Mouse (Mus musculus) lung, embryonic 14.5 days (tissue): ENCODE results near the gene Aicda. TPM values are rescaled to one million over a fixed set of nuclear protein-coding genes. Genes with fewer than 3 reads are reported as not detected.
A peak's percentile ranks its signal among the peaks of the same experiment; 100 is the strongest.

Experiments used
- ATAC-seq: fragments of 200-750 bp; cut with Nextera tagmentation; 2 replicates; pipeline ENCODE4 v1.8.0; 2017; ENCODE audit warnings: mild to moderate bottlenecking, moderate TSS enrichment, moderate library complexity; ENCODE audit not compliant: insufficient read depth
- DNase-seq: peaks from one replicate; pipeline ENCODE4 v3.0.0-alpha.2; 2015
- H3K27ac ChIP-seq: fragments of 300-500 bp; sonication (generic); 2 replicates; pipeline ENCODE4 v1.5.1; 2014; ENCODE audit warnings: low read depth, mild to moderate bottlenecking, moderate library complexity
- H3K27me3 ChIP-seq: fragments of 300-500 bp; sonication (generic); 2 replicates; pipeline ENCODE4 v1.6.1; 2014; ENCODE audit warnings: low read length, control low read depth; ENCODE audit not compliant: insufficient read depth
- H3K36me3 ChIP-seq: fragments of 300-500 bp; sonication (generic); 2 replicates; pipeline ENCODE4 v1.6.1; 2014; ENCODE audit warnings: control low read depth; ENCODE audit not compliant: insufficient read depth
- H3K4me1 ChIP-seq: fragments of 300-500 bp; sonication (generic); 2 replicates; pipeline ENCODE4 v1.6.1; 2014; ENCODE audit warnings: antibody characterized with exemption, control low read depth; ENCODE audit not compliant: insufficient read depth
- H3K4me2 ChIP-seq: fragments of 300-500 bp; sonication (generic); 2 replicates; pipeline ENCODE4 v1.6.1; 2014; ENCODE audit warnings: mild to moderate bottlenecking
- H3K4me3 ChIP-seq: fragments of 300-500 bp; sonication (generic); 2 replicates; pipeline ENCODE4 v1.5.1; 2014; ENCODE audit warnings: low read depth, low read length
- H3K9ac ChIP-seq: fragments of 300-500 bp; sonication (generic); 2 replicates; pipeline ENCODE4 v1.6.1; 2014
- H3K9me3 ChIP-seq: fragments of 300-500 bp; sonication (generic); 2 replicates; pipeline ENCODE4 v1.6.1; 2016; ENCODE audit warnings: low read depth, low read length, control low read depth
- CTCF ChIP-seq: IDR thresholded peaks from 2 replicates; pipeline ENCODE4 v1.5.1; 2016; ENCODE audit warnings: antibody characterized with exemption, low read depth
- WGBS: fragments of 180-500 bp; shearing (Covaris S2); extraction: QIAGEN DNeasy Blood & Tissue Kit; methylation state at CpG from one replicate; pipeline ENCODE4 v1.1.7; 2014; 5-methylcytosine and 5-hydroxymethylcytosine counted together
- polyA plus RNA-seq: library from polyadenylated mRNA; unstranded; fragments of >200 nt; fragmentation: Nextera tagmentation; extraction: Ambion mirVana; gene quantifications from 2 replicates; pipeline ENCODE4 v1.2.1, GENCODE M21; 2014

The Aicda gene
- polyA plus RNA-seq, 1 experiment from 2014 or later, result not detected

GRCm38 (mm10) chr6:122600066-122600646, 46.6 kb downstream of the Aicda start:
- Histone ChIP-seq H3K36me3 (no peaks in the 10 kb centered on the region), H3K9me3 (no peaks in the 10 kb centered on the region), H3K4me2 (no peak overlapping the region), H3K4me1 (no peaks in the 10 kb centered on the region), H3K27ac (no peak overlapping the region), H3K27me3 (no peaks in the 10 kb centered on the region), H3K9ac (no peak overlapping the region), H3K4me3 (no peak overlapping the region)
- ATAC-seq, result no peak
- DNase-seq, result no peak
- WGBS, result 78% methylated on average over 7 of the region's 7 CpGs
- no peak for TF ChIP-seq CTCF

DNA sequence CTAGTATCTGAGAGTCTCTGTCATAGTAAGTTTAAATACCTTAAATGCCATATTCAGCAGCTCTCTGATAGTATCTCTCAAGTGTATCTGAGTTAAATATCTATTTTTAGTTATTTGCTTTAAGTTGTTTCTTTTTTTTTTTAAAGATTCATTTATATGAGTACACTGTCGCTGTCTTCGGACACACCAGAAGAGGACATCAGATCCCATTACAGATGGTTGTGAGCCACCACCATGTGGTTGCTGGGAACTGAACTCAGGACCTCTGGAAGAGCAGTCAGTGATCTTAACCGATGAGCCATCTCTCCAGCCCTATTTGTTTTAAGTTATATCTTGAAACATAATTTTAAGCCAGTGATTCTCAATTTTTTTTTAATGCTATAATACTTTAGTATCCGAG, 47.4 kb downstream of the Aicda start:
- DNase-seq (no peak), ATAC-seq (no peak)
- WGBS, result 85% methylated on average over 4 of the region's 4 CpGs
- no peaks in the 10 kb centered on the region for H3K9me3 ChIP-seq
- H3K4me2 ChIP-seq, result no peak overlapping the region
- H3K36me3 ChIP-seq, result no peaks in the 10 kb centered on the region
- no peaks in the 10 kb centered on the region for H3K27me3 ChIP-seq
- no peak overlapping the region for H3K9ac ChIP-seq
- H3K27ac ChIP-seq, result no peak overlapping the region
- TF ChIP-seq CTCF, result no peak
- no peak overlapping the region for H3K4me3 ChIP-seq
- no peaks in the 10 kb centered on the region for H3K4me1 ChIP-seq

DNA sequence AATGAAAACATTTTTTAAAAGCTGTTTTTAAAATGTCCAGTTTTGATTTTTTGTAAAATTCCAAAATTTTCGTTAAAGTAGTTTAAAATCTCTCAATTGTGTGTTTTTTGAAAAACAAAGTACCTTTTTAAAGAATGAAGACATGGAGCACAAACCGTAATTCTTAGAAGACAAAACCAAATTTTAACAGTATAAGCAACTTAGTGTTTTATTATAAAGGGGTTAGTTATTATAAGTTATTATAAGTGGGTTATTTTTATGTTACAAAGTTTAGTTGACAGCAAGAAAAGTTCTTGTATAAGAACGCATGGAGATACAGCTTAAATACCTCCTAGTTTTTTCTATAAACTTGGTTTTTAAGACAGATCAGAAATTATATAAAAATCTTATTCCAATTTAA, 48.0 kb downstream of the Aicda start:
- ATAC-seq (no peak), DNase-seq (no peak)
- no peaks in the 10 kb centered on the region for H3K9me3 ChIP-seq
- H3K4me3 ChIP-seq, result peak overlapping the region; percentile 48
- H3K27me3 ChIP-seq, result no peaks in the 10 kb centered on the region
- H3K4me2 ChIP-seq, result peak overlapping the region; percentile 70
- WGBS, result 81% methylated on average over 3 of the region's 3 CpGs
- peak overlapping the region; percentile 62; the same call in 1 of the 2 replicates for H3K9ac ChIP-seq
- no peak overlapping the region for H3K27ac ChIP-seq
- TF ChIP-seq CTCF, result no peak
- H3K4me1 ChIP-seq, result no peaks in the 10 kb centered on the region
- no peaks in the 10 kb centered on the region for H3K36me3 ChIP-seq

DNA sequence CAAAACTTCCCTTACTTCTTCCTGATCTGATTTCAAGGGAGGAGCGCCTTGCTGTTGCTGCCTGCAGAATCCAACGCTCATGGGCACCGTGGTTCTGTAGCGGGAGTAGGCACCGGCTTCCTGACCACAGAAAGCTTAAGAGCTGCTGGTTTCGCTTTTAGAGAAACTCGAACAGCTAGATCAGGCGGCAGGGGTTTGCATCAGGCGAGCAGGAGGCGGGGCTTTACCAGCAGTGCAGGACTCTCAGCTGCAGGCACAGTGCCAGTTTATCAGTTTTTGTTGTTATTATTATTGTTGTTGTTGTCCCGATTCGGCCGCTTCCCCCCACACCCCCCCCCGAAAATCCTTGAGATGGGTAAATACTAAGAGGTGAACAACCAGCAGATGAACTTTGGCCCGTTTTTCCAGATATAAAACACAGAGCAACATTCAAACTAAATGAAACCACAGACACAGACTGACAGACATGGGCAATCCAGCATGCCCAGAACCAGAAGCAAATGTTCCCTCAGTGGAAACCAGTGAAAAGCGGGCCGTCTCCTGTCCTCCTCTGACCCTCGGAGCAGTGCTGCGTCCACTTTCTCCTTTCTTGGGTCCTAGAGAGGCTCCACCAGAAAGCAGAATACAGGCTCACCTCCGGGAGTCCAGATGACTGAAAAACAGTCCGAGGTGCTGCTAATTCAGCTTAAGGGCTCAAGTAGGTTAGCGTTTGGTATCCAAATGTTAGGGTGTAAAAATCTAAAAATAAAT, 48.8 kb downstream of the Aicda start, which contains the start of gene Apobec1:
Gene Apobec1 (minus strand): TSS at position 203 of the 750 bp plus-strand sequence.
- no peaks in the 10 kb centered on the region for H3K27me3 ChIP-seq
- H3K4me1 ChIP-seq, result no peaks in the 10 kb centered on the region
- TF ChIP-seq CTCF, result no peak
- H3K4me2 ChIP-seq, result peak within 1 kb of the TSS; percentile 70
- WGBS, result 3% methylated on average over 22 of the region's 22 CpGs
- peak within 1 kb of the TSS; percentile 62 for H3K9ac ChIP-seq
- peak; percentile 92 for ATAC-seq
- H3K9me3 ChIP-seq, result no peaks in the 10 kb centered on the region
- DNase-seq, result peak; percentile 89
- H3K36me3 ChIP-seq, result no peaks in the 10 kb centered on the region
- peak within 1 kb of the TSS; percentile 48 for H3K4me3 ChIP-seq
- peak within 1 kb of the TSS; percentile 73; the same call in 1 of the 2 replicates for H3K27ac ChIP-seq

DNA sequence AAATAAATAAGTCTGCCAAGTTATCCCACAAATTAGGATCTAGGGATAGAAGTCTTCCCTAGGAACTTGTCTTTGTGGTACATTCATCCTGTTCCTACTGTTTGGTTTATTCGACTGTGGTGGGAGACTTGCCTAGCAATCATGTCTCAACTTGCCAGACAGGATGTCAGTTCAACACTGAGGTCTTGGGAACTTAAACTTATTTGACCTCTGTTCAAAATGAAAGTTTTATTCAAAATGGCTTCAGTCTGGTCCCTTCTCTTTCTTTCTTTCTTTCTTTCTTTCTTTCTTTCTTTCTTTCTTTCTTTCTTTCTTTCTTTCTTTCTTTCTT, 49.4 kb downstream of the Aicda start:
- H3K9me3 ChIP-seq, result no peaks in the 10 kb centered on the region
- peak overlapping the region; percentile 48 for H3K4me3 ChIP-seq
- peak overlapping the region; percentile 70 for H3K4me2 ChIP-seq
- peak overlapping the region; percentile 62; the same call in 1 of the 2 replicates for H3K9ac ChIP-seq
- no peaks in the 10 kb centered on the region for H3K4me1 ChIP-seq
- ATAC-seq (0 out of 2 replicates have a peak, but pooled peaks have one; percentile 5), DNase-seq (no peak)
- no peaks in the 10 kb centered on the region for H3K27me3 ChIP-seq
- H3K36me3 ChIP-seq, result no peaks in the 10 kb centered on the region
- no peak for TF ChIP-seq CTCF
- 16% methylated on average over 1 of the region's 1 CpGs for WGBS
- peak overlapping the region; percentile 73; the same call in 1 of the 2 replicates for H3K27ac ChIP-seq

DNA sequence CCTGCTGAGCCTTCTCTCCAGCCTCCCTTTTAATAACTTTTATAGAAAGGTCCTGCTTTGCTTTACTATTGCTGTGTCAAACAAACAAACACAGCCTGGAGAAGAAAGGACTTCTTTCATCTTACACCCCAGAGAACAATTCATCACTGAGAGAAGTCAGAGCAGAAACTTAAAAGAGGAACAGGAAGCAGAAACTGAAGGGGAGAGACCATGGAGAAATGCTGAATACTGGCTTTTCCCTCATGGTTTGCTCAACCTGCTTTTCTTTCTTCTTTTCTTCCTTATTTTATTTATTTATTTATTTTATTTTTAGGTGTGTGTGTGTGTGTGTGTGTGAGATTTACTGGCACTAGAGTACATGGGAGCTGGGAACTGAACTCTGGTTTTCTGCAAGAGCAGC, 50.7 kb downstream of the Aicda start:
- Histone ChIP-seq H3K4me2 (no peak overlapping the region), H3K9ac (no peak overlapping the region), H3K36me3 (no peaks in the 10 kb centered on the region), H3K4me3 (no peak overlapping the region), H3K27ac (no peak overlapping the region), H3K27me3 (peaks cover 2% of the 10 kb centered on the region; the same call in 1 of the 2 replicates), H3K9me3 (no peaks in the 10 kb centered on the region), H3K4me1 (no peaks in the 10 kb centered on the region)
- TF ChIP-seq CTCF, result no peak
- DNase-seq, result no peak
- ATAC-seq, result no peak

GRCm38 (mm10) chr6:122605483-122605882, 51.9 kb downstream of the Aicda start:
- Histone ChIP-seq H3K27ac (no peak overlapping the region), H3K9ac (no peak overlapping the region), H3K27me3 (peaks cover 3% of the 10 kb centered on the region; the same call in 1 of the 2 replicates), H3K4me1 (no peaks in the 10 kb centered on the region), H3K4me2 (no peak overlapping the region), H3K4me3 (no peak overlapping the region), H3K9me3 (no peaks in the 10 kb centered on the region), H3K36me3 (no peaks in the 10 kb centered on the region)
- ATAC-seq (no peak), DNase-seq (no peak)
- peak; percentile 12; the same call in 1 of the 2 replicates for TF ChIP-seq CTCF
- 88% methylated on average over 8 of the region's 8 CpGs for WGBS
